25 mouse cellular contexts compared by ENCODE assay signal in the genomic region with DNA sequence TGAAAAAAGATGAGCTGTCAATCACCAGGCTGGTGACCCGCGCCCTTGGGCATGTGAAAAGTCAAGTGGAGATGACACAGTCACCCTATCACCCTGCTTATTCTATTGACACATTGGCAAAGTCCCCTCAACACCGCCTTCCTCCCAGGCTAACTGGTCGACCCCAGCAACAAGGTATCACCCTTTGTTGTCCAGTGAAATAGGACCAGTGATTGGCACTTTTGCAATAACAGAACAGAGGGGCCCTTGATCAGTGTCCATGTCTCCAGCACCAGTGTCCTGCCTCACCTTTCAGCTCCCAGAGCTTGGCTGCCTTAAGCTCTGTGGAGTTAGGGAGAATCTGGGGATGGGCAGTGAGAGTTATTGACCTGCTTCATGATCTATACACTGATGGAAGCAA.
"Had no signal": no experiment of that assay in that cellular context is flagged by ENCODE, and none has a peak within 500 bp of the region (broad histone marks: within the 10 kb centered on the region; RNA-seq: fewer than 3 reads in every experiment).

No protein-coding gene starts in this region.

- H3K4me2 ChIP-seq: heart, embryonic 12.5 days; hindbrain, embryonic 12.5 days; hindbrain, embryonic 14.5 days; intestine, embryonic 15.5 days; limb, embryonic 12.5 days; liver, embryonic 12.5 days had no signal

- DNase-seq: gastrocnemius, postnatal 10 days; gastrocnemius, postnatal 25 days; heart, postnatal 10 days; heart, postnatal 4 days; kidney, adult 18-20 months; kidney, adult 8-10 months; kidney, postnatal 10 days; kidney, postnatal 25 days; kidney, postnatal 4 days; liver had no signal

- ATAC-seq: hindbrain, embryonic 16.5 days; inflammation-experienced regulatory T-cells, adult 6 months; intestine, embryonic 15.5 days; intestine, postnatal 0 days; liver, embryonic 12.5 days had no signal

- H3K27me3 ChIP-seq: heart, embryonic 12.5 days; hindbrain, embryonic 12.5 days; intestine, embryonic 15.5 days; limb, embryonic 12.5 days; liver, embryonic 12.5 days had no signal

- H3K9me3 ChIP-seq: heart, embryonic 10.5 days; heart, embryonic 12.5 days; hindbrain, embryonic 10.5 days; hindbrain, embryonic 12.5 days; intestine, embryonic 15.5 days; limb, embryonic 10.5 days; limb, embryonic 12.5 days; liver, embryonic 12.5 days had no signal

- H3K36me3 ChIP-seq: heart, embryonic 10.5 days; heart, embryonic 12.5 days; hindbrain, embryonic 10.5 days; hindbrain, embryonic 12.5 days; intestine, embryonic 15.5 days; limb, embryonic 10.5 days; limb, embryonic 12.5 days; liver, embryonic 12.5 days had no signal

- H3K4me1 ChIP-seq: hindbrain, embryonic 12.5 days; limb, embryonic 10.5 days; liver, embryonic 12.5 days had no signal

- H3K9ac ChIP-seq: heart, embryonic 12.5 days; hindbrain, embryonic 12.5 days; hindbrain, embryonic 14.5 days; intestine, embryonic 15.5 days; limb, embryonic 12.5 days; liver, embryonic 12.5 days; liver, embryonic 14.5 days had no signal

- H3K4me3 ChIP-seq: heart, embryonic 10.5 days; heart, embryonic 12.5 days; hindbrain, embryonic 10.5 days; hindbrain, embryonic 12.5 days; intestine, embryonic 15.5 days; layer of hippocampus, adult 2 months; left cerebral cortex, adult 2 months; limb, embryonic 10.5 days; limb, embryonic 12.5 days; liver, embryonic 12.5 days had no signal

- H3K27ac ChIP-seq: hindbrain, embryonic 10.5 days; hindbrain, embryonic 12.5 days; hindbrain, embryonic 14.5 days; intestine, embryonic 15.5 days; layer of hippocampus, adult 2 months; left cerebral cortex, adult 2 months; limb, embryonic 10.5 days; limb, embryonic 12.5 days; liver, embryonic 12.5 days; liver, embryonic 14.5 days had no signal
